Mouse (Mus musculus) C2C12 (cell line): ENCODE measurements around the gene 1700086D15Rik.

Experiments used
- CTCF ChIP-seq: IDR thresholded peaks from one replicate; pipeline ENCODE4 v1.5.1; 2011; ENCODE audit not compliant: control insufficient read depth, insufficient read depth, insufficient read length
- MAX ChIP-seq: IDR thresholded peaks from one replicate; pipeline ENCODE4 v1.6.1; 2011; ENCODE audit warnings: mild to moderate bottlenecking, control low read depth

DNA sequence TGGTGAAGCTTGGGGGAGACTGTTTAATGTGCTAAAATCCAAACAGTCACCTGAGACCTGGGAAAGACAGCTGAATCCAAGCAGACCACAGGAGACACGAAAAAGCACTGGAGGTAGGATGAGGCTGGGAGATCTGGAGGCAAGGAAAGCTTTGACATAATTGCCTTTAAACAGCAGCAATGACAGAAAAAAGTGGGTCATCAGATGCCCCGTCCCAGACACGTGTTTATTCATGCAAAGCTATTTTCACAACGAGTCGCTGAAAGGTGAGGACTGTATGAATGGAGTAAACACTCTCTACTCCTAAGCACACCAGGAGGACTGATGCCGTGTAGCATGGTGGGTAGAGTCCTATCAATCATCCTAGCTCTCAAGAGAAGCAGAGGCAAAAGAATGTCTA is 43.9 kb downstream of the 1700086D15Rik start:
- no peak for TF ChIP-seq MAX
- TF ChIP-seq CTCF, result no peak
